Mouse (Mus musculus): ENCODE measurements at regions not wholly inside any gene's neighbourhood (a gene's known extent, or its start where the extent isn't known, plus 50 kb on each side); places are given as distances from the start of the nearest gene placed in this dataset.

GRCm38 (mm10) chr12:8447612-8448011 lies 52.2 kb downstream of the Rhob start:
- H3K27ac ChIP-seq (ENCODE audit: control insufficient read depth, insufficient read depth, low read depth, low read length, poor library complexity): no peak overlapping the region
- no peak overlapping the region for H3K4me3 ChIP-seq (replicated peaks; ENCODE audit: control insufficient read depth, low read depth, low read length)
- WGBS: 78% methylated on average over 9 of the region's 9 CpGs
- no peak for TF ChIP-seq POLR2A (IDR thresholded peaks at IDR 0.05; ENCODE audit: borderline replicate concordance, control insufficient read depth, low read depth, low read length)
- TF ChIP-seq CTCF (IDR thresholded peaks at IDR 0.05; ENCODE audit: control insufficient read depth, insufficient read depth, low read length): no peak
- peaks cover 1% of the 10 kb centered on the region; the same call in 1 of the 2 replicates for H3K4me1 ChIP-seq (ENCODE audit: control insufficient read depth, insufficient read depth, low read length)

DNA sequence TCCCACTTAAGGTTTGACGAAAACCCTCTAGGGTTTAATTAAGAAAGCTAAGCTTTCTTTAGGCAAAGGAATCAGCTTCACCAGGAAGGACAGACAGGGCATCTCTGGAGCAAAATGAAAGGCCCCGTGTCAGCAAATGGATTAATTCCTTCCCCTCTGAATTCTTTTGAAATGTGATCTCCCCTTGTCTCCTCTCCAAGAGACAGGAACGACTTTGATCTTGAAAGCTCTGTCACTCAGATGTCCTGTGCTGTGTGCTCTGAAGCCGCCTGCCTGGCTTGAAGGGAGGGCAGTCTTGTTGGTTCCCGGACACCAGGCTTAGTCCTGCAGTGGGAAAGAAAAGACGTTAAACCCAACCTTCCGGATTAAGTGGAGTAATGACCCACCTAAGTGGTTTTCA lies 52.8 kb downstream of the Rhob start:
- TF ChIP-seq CTCF (IDR thresholded peaks at IDR 0.05; ENCODE audit: control insufficient read depth, insufficient read depth, low read length) (no peak), POLR2A (IDR thresholded peaks at IDR 0.05; ENCODE audit: borderline replicate concordance, control insufficient read depth, low read depth, low read length) (no peak)
- Histone ChIP-seq H3K4me3 (replicated peaks; ENCODE audit: control insufficient read depth, low read depth, low read length) (no peak overlapping the region), H3K4me1 (ENCODE audit: control insufficient read depth, insufficient read depth, low read length) (peaks cover 1% of the 10 kb centered on the region; the same call in 1 of the 2 replicates), H3K27ac (ENCODE audit: control insufficient read depth, insufficient read depth, low read depth, low read length, poor library complexity) (no peak overlapping the region)
- 76% methylated on average over 7 of the region's 7 CpGs for WGBS

GRCm38 (mm10) chr12:8444975-8445853 lies 54.6 kb downstream of the Rhob start:
- H3K4me3 ChIP-seq (replicated peaks; ENCODE audit: control insufficient read depth, low read depth, low read length): no peak overlapping the region
- H3K4me1 ChIP-seq (ENCODE audit: control insufficient read depth, insufficient read depth, low read length): peaks cover 5% of the 10 kb centered on the region
- WGBS: 71% methylated on average over 13 of the region's 13 CpGs
- no peak for TF ChIP-seq CTCF (IDR thresholded peaks at IDR 0.05; ENCODE audit: control insufficient read depth, insufficient read depth, low read length)
- TF ChIP-seq POLR2A (IDR thresholded peaks at IDR 0.05; ENCODE audit: borderline replicate concordance, control insufficient read depth, low read depth, low read length): no peak
- H3K27ac ChIP-seq (ENCODE audit: control insufficient read depth, insufficient read depth, low read depth, low read length, poor library complexity): no peak overlapping the region

DNA sequence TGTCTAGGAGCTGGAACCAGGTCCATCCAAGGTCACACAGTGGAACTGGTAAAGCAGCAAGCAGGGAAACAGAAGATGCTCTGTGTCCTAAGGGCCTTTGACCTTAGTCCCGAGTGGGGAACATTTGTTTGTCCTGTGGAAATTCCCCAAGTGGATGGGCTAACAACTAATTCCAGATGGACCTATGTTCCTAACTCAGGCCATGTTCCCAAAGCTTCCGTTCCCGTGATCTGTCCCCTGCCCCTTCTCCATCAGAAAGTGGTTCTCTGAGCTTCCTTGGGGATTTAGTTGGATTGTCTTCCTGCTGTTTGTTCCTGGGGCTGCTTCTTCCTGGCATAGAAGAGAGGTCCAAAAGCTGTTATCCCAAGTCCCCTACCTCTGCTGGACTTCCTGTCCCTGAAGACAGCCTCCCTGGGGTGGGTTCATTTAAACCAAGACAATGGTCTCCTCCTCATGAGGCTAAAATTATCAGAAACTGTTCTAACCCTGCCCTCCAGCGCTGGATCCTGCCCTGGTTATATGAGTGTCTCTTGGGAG lies 55.8 kb downstream of the Rhob start:
- Histone ChIP-seq H3K27ac (ENCODE audit: control insufficient read depth, insufficient read depth, low read depth, low read length, poor library complexity) (no peak overlapping the region), H3K4me3 (replicated peaks; ENCODE audit: control insufficient read depth, low read depth, low read length) (no peak overlapping the region), H3K4me1 (ENCODE audit: control insufficient read depth, insufficient read depth, low read length) (peaks cover 5% of the 10 kb centered on the region)
- WGBS: 78% methylated on average over 4 of the region's 4 CpGs
- no peak for TF ChIP-seq POLR2A (IDR thresholded peaks at IDR 0.05; ENCODE audit: borderline replicate concordance, control insufficient read depth, low read depth, low read length)
- no peak for TF ChIP-seq CTCF (IDR thresholded peaks at IDR 0.05; ENCODE audit: control insufficient read depth, insufficient read depth, low read length)

- TF ChIP-seq POLR2A (IDR thresholded peaks at IDR 0.05; ENCODE audit: borderline replicate concordance, control insufficient read depth, low read depth, low read length): no peak
- TF ChIP-seq CTCF (IDR thresholded peaks at IDR 0.05; ENCODE audit: control insufficient read depth, insufficient read depth, low read length): no peak
- H3K4me1 ChIP-seq (ENCODE audit: control insufficient read depth, insufficient read depth, low read length): peaks cover 5% of the 10 kb centered on the region
- no peak overlapping the region for H3K27ac ChIP-seq (ENCODE audit: control insufficient read depth, insufficient read depth, low read depth, low read length, poor library complexity)
- WGBS: 80% methylated on average over 4 of the region's 4 CpGs
- no peak overlapping the region for H3K4me3 ChIP-seq (replicated peaks; ENCODE audit: control insufficient read depth, low read depth, low read length)
These were observed 56.6 kb downstream of the Rhob start for GRCm38 (mm10) chr12:8443253-8443661.

- Histone ChIP-seq H3K27ac (ENCODE audit: control insufficient read depth, insufficient read depth, low read depth, low read length, poor library complexity) (no peak overlapping the region), H3K4me1 (ENCODE audit: control insufficient read depth, insufficient read depth, low read length) (peaks cover 10% of the 10 kb centered on the region), H3K4me3 (replicated peaks; ENCODE audit: control insufficient read depth, low read depth, low read length) (no peak overlapping the region)
- TF ChIP-seq CTCF (IDR thresholded peaks at IDR 0.05; ENCODE audit: control insufficient read depth, insufficient read depth, low read length): no peak
- no peak for TF ChIP-seq POLR2A (IDR thresholded peaks at IDR 0.05; ENCODE audit: borderline replicate concordance, control insufficient read depth, low read depth, low read length)
- 70% methylated on average over 4 of the region's 4 CpGs for WGBS
These were observed 58.5 kb downstream of the Rhob start for GRCm38 (mm10) chr12:8441275-8441674.

- Histone ChIP-seq H3K4me1 (ENCODE audit: control insufficient read depth, insufficient read depth, low read length) (peaks cover 10% of the 10 kb centered on the region), H3K4me3 (replicated peaks; ENCODE audit: control insufficient read depth, low read depth, low read length) (no peak overlapping the region), H3K27ac (ENCODE audit: control insufficient read depth, insufficient read depth, low read depth, low read length, poor library complexity) (0 out of 2 replicates have a peak overlapping the region, but pooled peaks have one; percentile 9)
- WGBS: 30% methylated on average over 3 of the region's 3 CpGs
- TF ChIP-seq POLR2A (IDR thresholded peaks at IDR 0.05; ENCODE audit: borderline replicate concordance, control insufficient read depth, low read depth, low read length) (no peak), CTCF (IDR thresholded peaks at IDR 0.05; ENCODE audit: control insufficient read depth, insufficient read depth, low read length) (no peak)
These were observed 59.4 kb downstream of the Rhob start for GRCm38 (mm10) chr12:8440373-8440772.

GRCm38 (mm10) chr12:8439957-8440356 lies 59.9 kb downstream of the Rhob start:
- no peak for TF ChIP-seq CTCF (IDR thresholded peaks at IDR 0.05; ENCODE audit: control insufficient read depth, insufficient read depth, low read length)
- no peak for TF ChIP-seq POLR2A (IDR thresholded peaks at IDR 0.05; ENCODE audit: borderline replicate concordance, control insufficient read depth, low read depth, low read length)
- Histone ChIP-seq H3K4me3 (replicated peaks; ENCODE audit: control insufficient read depth, low read depth, low read length) (no peak overlapping the region), H3K27ac (ENCODE audit: control insufficient read depth, insufficient read depth, low read depth, low read length, poor library complexity) (0 out of 2 replicates have a peak overlapping the region, but pooled peaks have one; percentile 9), H3K4me1 (ENCODE audit: control insufficient read depth, insufficient read depth, low read length) (peaks cover 10% of the 10 kb centered on the region)
- WGBS: 64% methylated on average over 3 of the region's 3 CpGs

Measured in bone marrow, adult 2 months (tissue).